Mouse (Mus musculus) c-Kit-negative CD71-positive TER-119-positive erythroid progenitor cells, embryonic 14.5 days (primary cell): ENCODE data around the gene Myl3.

Experiments
- DNase-seq: peaks from one replicate; pipeline ENCODE4 v3.0.0-alpha.2; 2013; ENCODE audit warnings: low read depth, low spot score

The Myl3 gene

DNA sequence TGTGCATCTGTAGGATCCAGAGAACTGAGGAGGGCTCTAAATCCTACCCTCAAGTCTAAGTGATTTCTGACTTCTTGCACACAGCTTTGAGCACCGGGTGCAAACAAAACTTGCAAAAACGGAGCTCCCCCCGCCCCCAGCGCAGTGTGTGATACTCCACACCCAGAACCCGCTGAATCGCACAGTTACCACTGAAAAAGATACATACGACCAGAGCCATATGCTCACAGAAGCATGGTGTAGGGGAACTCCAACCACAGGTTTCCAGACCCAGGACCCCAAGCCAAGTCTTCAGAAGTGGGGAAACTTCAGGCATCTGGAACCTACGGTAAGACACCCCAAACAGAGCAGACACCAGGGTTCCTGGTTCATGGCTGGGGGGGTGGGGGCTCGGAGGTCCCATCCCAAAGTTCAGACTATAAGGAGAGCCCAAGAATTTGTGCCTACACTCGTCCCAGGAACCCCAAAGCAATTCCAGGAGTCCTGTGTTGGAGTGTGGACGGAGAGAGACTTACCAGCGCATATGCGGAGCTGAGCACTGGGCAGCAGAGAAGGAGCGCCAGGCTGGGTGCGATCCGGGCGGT is at the start of gene Myl3:
TSS of gene Myl3 (plus strand) at position 151 of the 584 bp plus-strand sequence.
- no peak for DNase-seq

DNA sequence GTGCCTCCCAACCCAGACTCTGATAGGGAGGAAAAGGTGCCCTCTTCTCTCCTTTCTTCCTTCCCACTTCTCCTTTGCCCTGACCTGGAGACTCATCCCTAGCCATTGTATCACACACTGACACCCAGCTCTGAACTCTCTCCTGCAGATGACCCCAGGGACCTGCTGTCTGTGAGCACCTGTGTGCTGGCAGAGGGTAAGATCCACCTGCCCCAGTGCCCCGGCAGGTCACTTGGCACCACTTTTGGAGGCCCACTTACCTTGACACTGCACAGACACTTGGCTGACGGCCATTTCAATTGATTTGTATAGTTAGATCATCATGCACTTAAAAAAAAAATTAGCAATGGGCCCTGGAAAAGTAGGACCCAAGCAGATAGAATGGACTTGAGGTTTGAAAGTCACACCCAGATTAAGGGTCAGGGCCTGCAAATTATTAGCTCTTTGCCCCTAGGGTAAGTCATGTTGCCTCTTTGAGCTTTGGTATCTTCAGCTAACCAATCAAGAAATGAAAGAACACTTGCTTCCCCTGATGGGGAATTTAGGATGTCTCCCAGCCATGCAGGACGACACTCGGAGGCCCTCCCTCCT is 46.4 kb upstream of the Myl3 start:
- no peak for DNase-seq

DNA sequence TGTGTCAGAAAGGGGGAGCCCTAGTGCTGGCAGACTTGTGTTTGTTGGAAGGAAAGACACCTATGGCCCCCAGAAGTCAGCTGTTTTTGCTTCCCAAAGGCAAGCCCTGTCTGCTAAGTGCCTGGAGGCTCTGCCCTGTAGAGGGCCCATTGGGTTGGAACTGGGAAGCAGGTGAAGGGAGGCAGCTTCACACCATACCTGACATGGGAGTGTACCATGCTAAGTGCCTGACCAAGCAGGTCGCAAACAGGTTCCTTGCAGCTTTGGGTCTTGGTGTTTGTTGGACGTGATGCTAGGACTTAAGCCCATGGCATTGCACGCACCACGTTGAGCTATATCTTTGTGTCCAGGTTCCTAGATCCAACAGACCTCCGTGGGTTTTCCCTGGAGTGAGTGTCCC is 45.2 kb upstream of the Myl3 start:
- DNase-seq, result no peak

DNA sequence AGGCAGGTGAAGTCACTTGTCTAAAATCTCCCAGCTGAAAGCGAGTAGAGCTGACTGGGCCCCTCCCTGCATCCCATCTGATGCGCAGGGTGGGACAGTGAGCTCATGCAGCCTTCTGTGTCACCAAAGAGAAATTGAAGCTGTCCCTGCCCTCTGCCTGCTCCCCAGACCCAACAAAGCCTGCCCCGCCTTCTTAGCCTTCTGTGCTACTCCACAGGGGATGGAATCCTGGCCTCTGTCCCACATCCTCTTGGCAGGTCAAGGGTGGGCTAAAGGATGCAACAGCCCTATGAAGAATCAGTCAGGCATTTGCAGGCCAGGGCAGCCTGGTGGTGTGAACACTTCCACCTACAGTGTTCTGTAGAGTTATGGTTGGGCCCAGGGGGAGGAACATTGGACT is 44.2 kb upstream of the Myl3 start:
- DNase-seq, result no peak

DNA sequence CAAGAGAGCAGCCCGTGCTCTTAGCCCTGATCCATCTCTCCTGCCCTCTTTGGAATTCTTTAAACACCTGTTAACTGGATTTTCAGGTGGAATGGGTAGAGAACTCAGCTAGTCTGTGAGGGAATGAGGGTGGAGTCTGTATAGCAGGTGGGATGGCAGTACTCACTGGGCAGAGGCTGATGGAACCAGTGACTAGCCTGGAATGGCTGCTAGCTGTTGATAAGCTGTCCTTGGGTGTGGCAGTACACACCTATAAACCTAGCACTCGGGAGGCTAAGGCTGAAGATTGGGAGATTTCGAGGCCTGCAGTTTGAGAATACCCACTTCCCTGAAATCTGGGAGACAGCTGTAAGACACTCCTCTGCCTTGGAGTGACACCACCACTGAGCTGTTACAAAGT is 42.1 kb upstream of the Myl3 start:
- DNase-seq, result peak; percentile 57

DNA sequence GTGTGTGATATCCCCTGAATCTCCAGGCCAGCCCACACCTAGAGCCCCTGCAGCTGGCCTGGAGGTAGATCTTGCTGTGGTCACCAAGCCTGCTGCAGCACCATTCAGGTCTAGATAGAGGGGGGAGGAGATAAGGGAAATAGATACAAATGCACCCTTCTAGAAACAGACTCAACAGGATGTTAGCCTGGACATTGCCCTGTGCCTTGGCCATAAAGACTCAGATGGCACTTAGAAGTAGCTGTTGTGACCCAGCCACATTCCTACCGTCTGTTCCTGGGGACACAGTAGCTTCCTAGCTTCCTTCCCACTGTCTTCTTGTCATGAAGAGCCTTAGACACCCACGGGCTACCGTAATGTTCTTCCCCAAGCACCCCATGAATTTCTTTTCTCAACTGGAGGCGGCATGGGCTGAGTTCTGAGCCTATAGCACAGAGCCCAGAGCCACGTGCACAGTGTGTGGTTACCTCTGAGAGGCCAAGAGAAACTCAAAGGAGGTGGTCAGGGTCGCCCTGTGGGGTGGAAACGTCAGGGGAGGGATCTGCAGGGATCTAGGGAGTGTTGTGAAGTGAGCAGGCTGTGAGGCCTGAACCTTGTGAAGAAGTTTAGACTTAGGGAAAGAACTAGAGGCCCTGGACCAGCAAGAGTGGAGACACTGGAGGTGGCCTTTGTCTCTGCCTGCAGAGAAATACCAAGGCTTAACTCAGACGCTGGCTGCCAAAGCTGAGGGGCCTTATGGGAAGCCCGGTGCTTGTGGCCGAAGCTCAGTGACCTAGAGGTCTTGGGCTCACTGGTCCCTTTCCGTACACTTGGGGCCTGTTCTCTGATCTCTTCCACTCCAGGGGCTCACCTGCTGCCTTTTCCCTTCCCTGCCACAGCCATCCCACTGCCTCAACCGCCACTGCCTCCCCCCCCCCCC is 40.3 kb upstream of the Myl3 start:
- no peak for DNase-seq

DNA sequence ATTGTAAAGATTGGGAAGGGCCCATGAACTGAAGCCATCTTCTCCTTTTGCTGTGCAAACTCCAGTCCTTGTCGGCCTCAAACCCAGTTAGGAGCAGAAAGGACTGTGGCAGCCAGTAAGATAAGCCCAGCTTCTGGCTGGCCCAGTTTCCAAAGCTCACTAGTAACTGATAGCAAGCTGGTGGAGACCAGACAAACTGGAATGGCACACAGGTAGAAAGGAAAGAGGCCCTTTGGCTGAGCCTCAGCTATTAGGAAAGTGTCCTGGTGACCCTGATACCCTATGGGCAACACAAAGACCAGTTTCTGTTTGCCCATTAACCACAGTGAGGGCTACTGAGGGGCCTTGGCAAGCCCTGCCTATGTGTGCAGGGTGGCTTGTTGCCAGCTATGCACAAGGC is 38.8 kb upstream of the Myl3 start:
- no peak for DNase-seq

DNA sequence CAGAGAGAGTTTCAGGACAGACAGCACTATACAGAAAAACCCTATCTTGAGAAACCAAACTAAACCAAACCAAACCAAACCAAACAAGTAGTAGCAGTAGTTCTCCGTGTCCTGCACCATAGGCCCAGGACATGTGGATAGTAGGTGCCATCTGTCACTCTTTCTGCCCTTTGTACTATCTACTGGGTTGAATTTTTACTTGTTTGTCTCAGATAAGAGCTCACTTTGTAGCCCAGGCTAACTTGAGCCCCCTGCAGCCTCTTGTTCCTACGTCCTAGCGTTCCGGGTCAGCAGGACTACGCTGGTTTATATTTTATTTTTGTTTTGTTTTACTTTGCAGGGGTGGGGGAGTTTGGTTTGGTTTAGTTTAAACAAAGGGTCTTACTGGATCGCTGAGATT is 37.7 kb upstream of the Myl3 start:
- no peak for DNase-seq

DNA sequence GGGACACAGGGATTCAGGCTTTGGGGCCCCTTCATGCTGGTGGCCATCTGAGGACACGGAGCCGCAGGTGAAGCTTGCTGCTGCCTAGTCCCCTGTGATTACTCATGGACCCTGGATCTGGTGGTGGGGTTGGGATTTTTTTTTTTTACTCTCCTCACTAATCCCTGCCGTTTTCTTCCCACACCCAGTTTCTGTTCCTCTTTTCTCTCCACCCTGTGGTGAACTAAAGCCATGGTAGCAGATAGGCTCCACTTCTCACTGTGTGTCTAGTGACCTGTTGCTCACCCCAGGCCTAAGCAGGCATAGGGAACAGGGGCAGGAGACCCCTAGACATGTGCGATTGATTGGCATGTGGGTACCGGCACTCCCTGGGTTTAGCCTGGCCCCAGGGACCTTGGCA is 34.9 kb upstream of the Myl3 start:
- no peak for DNase-seq

DNA sequence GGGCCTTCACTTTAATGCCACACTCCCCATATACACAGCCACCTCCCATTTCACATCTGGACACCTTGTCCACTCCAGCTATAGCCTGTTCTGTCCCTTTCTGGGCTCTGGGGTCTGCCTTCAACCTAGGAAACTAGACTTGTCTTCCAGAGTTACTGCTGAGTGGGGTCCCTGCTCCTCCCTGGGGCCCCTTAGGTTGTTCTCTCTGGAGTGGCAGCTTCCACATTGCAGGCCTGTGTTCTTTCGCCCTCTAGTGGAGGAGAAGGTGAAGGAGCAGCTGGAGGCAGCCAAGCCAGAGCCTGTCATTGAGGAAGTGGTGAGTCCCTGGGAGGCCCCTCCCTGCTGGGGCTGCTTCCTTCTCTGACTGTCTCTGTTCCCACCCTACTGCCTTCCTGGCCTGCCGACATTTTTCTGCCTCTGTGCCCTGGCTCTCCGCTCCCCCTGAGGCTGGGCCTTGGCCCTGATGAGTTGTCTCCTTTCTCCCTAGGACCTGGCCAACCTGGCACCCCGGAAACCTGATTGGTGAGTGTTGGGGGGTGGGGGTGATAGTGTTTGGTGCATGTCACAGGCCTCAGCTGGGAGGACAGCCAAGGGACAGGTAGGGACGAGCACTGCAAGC is 31.9 kb upstream of the Myl3 start:
- peak; percentile 47 for DNase-seq

DNA sequence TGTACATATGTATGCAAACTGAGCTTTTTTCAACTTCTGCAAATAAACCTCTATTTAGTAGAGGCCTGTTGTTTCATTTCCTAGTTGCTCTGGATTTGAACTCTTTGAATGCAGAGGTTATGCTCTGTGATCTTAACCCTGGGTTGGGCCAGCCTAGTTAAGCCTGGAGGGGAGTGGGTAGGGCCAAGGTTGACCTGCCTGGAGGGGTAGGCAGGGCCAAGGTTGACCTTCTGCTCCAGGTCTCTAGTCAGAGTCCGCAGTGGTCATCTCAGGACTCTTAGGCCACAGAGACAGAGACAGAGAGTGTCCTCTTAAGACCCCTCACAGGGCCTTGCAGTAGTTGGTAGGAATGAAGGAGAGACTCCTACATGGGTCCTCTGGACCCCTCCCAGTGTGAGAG is 30.1 kb upstream of the Myl3 start:
- no peak for DNase-seq

DNA sequence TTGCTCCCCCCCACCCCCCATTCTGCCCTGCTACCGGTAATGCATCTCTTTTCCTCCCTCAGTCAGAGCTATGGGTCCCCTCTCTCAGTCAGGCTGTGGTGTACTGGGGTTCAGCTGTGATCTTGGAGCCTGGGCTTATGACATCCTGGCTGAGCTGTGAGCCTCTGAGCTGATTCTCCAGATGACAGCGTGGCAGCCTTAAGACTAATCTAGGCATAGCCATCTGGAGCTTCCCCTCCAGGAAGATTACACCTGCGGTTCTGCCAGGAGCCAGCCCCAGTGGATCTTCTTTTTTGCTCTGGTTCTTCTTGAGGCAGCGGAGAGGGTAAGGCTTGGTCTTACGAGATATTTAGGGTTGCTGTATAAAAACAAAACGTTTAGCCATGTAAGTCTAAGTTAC is 29.7 kb upstream of the Myl3 start:
- no peak for DNase-seq

DNA sequence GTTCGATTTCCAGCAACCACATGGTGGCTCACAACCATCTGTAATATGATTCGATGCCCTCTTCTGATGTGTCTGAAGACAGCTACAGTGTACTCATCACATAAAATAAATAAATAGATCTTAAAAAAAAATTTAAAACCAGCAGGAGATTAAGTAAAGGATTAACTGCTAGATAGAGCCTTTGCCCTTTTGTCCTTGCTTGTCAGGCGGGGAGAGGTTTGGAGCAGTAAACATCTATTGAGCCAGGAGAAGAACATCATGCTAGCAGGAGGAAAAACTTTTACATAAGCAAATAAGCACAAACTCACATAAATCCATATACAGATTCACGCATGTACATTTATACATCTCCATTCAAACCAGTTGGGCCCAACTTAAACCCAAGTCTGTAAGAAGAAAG is 29.1 kb upstream of the Myl3 start:
- no peak for DNase-seq

DNA sequence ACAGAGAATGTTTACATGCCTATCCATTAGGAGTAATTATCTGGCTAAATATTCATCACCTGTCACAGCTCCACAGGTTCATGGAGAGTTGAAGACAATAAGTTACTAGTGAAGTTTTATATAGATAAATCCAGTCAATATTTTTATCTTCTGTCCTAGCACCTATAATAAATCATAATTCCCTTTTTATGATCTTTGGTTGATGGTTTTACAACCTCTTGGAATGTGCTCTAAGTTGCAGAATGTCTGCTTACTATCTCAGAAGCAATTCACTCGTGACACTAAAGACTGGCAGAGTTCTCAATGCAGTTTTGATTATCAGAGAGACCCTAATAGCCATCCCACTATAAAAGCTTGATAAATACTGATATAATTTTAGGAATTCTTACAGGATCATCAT is 28.3 kb upstream of the Myl3 start:
- no peak for DNase-seq

DNA sequence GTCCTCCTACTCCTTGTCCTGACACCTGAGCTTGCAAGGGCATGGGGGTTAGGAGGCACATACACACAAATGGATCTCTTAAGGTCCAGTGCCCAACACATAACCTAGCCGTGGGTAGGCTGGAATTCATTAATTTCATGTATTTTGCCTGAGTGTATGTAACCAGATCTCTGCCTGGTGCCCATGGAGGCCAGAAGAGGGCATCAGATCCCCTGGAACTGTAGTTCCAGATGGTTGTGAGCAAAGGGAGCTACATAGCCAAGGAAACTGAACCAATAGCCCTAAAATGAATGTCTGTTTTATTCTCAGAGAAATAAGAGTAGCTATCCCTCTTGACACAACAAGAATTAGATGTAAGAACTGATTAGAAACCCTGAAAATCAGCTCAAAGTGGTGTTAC is 26.2 kb upstream of the Myl3 start:
- DNase-seq, result no peak

DNA sequence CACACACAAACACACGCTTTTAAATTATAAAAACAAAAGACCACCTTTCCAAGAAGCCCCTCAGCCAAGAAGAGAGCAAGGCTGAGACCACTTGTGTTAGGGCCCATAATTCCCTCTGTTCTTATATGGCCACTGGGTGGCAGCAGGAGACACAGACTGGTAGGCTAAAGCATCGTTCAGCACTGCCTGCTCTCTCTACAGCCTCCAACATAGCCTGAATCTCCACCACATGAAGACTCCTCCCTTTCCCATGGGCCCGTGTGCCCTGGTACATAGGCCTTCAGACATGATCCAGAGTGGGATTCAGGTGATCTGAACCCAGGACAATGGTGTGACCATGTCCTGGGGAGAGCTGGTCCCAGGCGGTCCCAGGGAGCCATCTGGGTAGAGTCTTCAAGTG is 24.9 kb upstream of the Myl3 start:
- no peak for DNase-seq

DNA sequence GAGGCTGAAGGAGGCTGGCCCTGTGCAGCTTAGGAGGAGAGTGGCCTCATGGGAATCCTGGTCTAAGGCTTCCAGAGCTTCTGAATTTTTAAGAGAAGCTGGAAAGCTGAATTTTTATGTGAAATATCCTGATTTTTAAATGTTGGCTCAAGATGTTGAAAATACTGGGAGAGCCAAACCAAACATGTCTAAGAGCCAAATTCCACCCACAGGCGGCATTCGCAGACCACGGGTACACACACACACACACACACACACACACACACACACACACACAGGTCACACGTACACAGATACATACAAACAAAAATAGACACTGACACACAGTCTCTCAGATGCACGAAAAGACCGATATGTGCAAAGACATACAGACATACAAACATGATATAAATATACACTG is 23.6 kb upstream of the Myl3 start:
- no peak for DNase-seq

DNA sequence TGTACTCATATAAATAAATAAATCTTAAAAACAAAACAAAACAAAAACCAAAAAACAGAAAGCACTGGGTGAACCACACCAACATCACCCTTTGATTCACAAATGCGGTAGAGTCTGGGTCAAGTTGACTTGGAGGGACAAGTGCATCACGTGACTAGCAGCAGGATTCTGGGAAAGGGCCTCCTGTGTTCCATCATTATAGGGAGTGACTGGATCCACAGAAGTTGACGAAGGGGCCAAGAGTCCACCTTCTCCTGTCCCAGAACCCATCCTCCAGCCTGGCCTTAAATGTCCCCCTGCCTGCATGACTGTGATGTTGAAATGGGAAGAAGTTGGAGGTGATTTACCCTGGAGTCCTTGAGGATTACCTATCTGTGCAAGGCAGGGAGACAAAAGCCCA is 22.9 kb upstream of the Myl3 start:
- DNase-seq, result no peak

DNA sequence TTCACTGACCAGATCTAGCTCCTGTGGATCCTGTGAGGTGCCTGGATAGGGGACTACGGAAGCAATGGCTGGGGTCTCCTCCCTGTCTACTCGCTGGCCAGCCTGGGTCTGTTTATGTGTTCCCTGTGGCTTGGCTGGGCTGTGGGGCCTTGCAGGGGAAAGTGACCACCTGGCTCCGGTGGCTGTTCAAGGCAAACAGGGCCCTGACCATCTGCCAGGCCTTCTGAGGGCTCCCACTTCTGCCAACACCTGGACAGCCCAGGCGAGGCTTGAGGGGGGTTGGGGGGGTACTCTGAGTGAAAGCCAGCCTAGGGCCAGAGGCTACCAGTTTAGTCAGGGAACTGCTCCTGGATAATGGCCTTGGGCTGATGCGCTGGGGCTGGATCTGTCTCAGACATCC is 21.7 kb upstream of the Myl3 start:
- no peak for DNase-seq

DNA sequence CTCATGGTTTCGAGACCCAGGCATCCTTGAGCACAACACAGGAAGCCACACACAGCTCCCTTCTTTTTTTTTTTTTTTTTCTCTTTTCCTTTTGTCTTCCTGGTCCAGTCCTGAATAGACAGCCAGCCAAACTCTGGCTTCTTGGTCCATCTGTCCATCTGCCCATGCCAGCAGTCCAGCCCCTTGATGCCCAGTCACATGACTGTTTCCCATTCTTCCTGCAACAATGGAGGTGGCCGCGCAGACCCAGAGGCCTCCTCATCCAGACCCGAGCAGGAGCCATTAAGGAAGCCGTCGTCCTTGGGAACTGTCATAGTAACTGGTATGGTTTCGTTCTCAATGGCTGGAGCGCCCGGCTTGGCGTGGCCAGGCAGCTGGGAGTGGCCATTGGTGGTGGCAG is 19.6 kb upstream of the Myl3 start:
- no peak for DNase-seq

DNA sequence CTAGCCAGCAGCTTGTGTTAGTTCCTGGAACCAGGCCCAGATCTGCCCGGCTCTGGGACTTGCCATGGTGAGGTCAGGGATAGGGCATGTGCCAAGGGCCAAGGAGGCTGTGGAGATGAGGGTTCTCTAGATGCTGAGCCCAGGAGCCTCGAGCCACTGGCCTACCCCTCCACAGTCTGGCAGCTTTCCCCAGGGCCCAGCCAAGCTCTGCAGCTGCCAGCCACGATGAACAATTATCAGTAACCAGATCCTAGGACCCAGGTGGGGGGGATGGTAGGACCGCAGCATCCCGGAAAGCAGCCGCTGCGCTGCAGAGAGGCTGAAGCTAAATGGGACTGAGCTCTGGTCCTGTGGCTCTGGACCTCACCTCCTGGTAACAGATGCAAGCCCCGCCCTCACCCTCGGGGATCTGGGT is 15.9 kb upstream of the Myl3 start:
- DNase-seq, result no peak

DNA sequence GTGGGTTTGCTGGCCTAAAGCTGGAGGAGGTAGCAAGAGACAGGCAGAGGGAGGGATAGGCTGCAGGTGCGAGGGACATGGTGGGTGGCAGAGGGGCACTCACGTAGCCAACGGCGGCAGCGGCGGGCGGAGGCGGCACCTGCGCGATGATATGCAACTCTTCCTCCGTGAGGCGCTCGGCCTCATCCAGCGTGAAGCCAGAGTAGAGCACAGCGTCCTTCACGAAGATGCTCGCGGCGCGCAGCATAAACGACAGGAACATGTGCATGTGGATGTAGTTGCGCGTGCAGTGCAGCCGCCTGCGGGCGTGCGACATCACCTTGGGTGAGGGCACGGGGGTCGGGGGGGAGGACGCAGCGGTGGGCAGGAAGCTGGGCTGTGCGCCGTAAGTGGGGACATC is 14.8 kb upstream of the Myl3 start:
- DNase-seq, result no peak

DNA sequence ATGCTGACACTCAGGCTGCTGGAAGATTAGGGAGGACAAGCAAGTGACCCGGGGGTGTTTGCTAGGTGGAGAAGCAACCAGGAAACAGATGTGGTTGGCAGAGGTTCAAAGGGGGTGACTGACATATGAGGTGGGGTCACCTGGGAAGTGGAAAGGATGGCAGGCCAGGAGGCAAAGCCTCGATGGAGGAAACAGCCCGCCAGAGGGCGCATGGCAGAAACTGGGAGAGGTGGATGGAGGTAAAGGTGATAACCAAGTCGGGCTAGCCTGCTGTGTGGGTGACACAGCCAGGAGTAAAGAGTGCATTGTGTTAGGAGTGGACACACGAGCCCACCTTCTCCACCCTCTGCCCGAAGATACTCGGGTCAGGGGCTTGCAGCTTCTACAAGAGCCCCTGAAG is 11.8 kb upstream of the Myl3 start:
- DNase-seq, result no peak
